Mouse (Mus musculus) liver, embryonic 15.5 days (tissue): ENCODE measurements at regions not wholly inside any gene's neighbourhood (a gene's known extent, or its start where the extent isn't known, plus 50 kb on each side); places are given as distances from the start of the nearest gene placed in this dataset.

ENCODE experiments used
- ATAC-seq: fragments of 200-750 bp; cut with Nextera tagmentation; 2 replicates; pipeline ENCODE4 v1.8.0; 2017; ENCODE audit warnings: moderate number of reproducible peaks, mild to moderate bottlenecking, moderate library complexity; ENCODE audit not compliant: insufficient read depth
- H3K27ac ChIP-seq: fragments of 300-500 bp; sonication (generic); replicated peaks from 2 replicates; pipeline ENCODE4 v1.5.1; 2015; ENCODE audit warnings: mild to moderate bottlenecking, inconsistent platforms
- H3K27me3 ChIP-seq: fragments of 300-500 bp; sonication (generic); 2 replicates; pipeline ENCODE4 v1.6.1; 2015; ENCODE audit warnings: mild to moderate bottlenecking, inconsistent platforms
- H3K36me3 ChIP-seq: fragments of 300-500 bp; sonication (generic); replicated peaks from 2 replicates; pipeline ENCODE4 v1.6.1; 2015; ENCODE audit warnings: moderate library complexity, mild to moderate bottlenecking, inconsistent platforms
- H3K4me1 ChIP-seq: fragments of 300-500 bp; sonication (generic); replicated peaks from 2 replicates; pipeline ENCODE4 v1.6.1; 2015; ENCODE audit warnings: inconsistent platforms
- H3K4me2 ChIP-seq: fragments of 300-500 bp; sonication (generic); 2 replicates; pipeline ENCODE4 v1.6.1; 2015; ENCODE audit warnings: moderate library complexity, mild to moderate bottlenecking, inconsistent platforms
- H3K4me3 ChIP-seq: fragments of 300-500 bp; sonication (generic); replicated peaks from 2 replicates; pipeline ENCODE4 v1.5.1; 2015; ENCODE audit warnings: mild to moderate bottlenecking, inconsistent platforms
- H3K9ac ChIP-seq: fragments of 300-500 bp; sonication (generic); 2 replicates; pipeline ENCODE4 v1.6.1; 2015; ENCODE audit warnings: moderate library complexity, mild to moderate bottlenecking, inconsistent platforms
- H3K9me3 ChIP-seq: fragments of 300-500 bp; sonication (generic); replicated peaks from 2 replicates; pipeline ENCODE4 v1.6.1; 2016; ENCODE audit warnings: inconsistent platforms
- WGBS: fragments of 180-500 bp; shearing (Covaris S2); methylation state at CpG from one replicate; pipeline ENCODE4 v1.1.7; 2015; ENCODE audit warnings: mixed read lengths; ENCODE audit not compliant: insufficient replicate concordance; 5-methylcytosine and 5-hydroxymethylcytosine counted together

GRCm38 (mm10) chr6:143373686-143374273, 206.8 kb downstream of the Etnk1 start:
- no peaks in the 10 kb centered on the region for H3K4me1 ChIP-seq
- H3K9me3 ChIP-seq: no peaks in the 10 kb centered on the region
- no peak overlapping the region for H3K4me3 ChIP-seq
- no peak for ATAC-seq
- no peak overlapping the region for H3K27ac ChIP-seq
- H3K9ac ChIP-seq: no peak overlapping the region
- no peak overlapping the region for H3K4me2 ChIP-seq
- H3K27me3 ChIP-seq: no peaks in the 10 kb centered on the region
- no peaks in the 10 kb centered on the region for H3K36me3 ChIP-seq
- WGBS: 52% methylated on average over 15 of the region's 15 CpGs

DNA sequence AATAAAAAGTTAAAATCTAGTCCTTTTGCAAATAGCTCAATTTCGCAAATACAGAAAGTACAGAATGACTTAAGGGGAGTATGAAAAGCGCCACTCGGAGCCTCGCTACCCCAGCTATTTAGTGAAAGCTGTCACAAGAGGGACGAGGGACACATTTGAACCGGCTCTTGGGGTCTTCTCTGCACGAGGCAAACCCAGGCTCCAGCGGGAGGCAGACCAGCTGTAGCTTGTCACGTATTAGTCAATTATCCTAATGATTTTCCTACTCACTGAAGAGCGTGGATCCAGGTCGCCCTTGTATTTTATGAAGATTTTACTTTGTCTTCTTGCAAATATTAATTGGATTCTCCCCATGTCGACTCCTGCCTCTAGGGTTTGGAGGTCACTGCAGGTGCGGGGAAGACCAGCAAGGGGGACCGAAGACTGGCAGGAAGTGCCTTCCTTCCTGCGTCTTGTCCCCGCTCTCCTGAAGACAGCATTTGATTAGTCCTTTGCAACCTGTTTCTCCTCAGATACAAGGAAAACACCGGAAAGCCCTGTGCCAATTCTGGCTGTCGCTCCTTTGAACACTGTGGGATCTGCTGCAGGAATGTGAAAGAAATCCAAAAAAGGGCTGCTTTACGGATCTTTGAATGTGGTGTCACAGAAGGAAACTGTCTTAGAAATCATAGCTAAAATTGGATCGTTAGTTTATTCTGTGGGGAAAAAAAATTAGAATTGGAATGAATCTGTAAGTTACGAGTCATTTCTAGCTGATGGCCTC, 209.1 kb downstream of the Etnk1 start:
- H3K9ac ChIP-seq: no peak overlapping the region
- H3K4me3 ChIP-seq: no peak overlapping the region
- WGBS: 64% methylated on average over 21 of the region's 21 CpGs
- H3K4me2 ChIP-seq: no peak overlapping the region
- H3K27me3 ChIP-seq: no peaks in the 10 kb centered on the region
- no peak for ATAC-seq
- H3K9me3 ChIP-seq: no peaks in the 10 kb centered on the region
- H3K4me1 ChIP-seq: no peaks in the 10 kb centered on the region
- no peak overlapping the region for H3K27ac ChIP-seq
- H3K36me3 ChIP-seq: no peaks in the 10 kb centered on the region

DNA sequence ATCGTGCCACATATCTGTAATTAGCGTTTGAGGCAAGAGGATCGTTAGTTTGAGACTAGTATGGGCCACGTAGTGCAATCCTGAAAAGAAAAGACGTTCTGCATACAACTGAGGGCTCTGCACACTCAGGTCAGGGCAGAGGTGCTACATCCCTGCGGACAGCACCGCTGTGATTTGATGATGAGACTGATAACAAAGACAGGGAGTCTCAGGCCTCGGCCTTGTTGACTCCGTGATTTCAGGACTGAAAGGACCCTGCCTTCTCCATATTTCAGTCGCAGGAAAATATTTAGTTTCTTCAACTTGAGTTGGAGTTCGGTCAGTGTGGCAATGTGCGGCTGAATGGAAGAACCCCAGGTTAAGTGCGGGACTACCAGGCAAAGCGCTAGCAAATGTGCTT, 210.1 kb downstream of the Etnk1 start:
- Histone ChIP-seq H3K4me2 (no peak overlapping the region), H3K4me1 (no peaks in the 10 kb centered on the region), H3K9me3 (no peaks in the 10 kb centered on the region), H3K4me3 (no peak overlapping the region), H3K27me3 (no peaks in the 10 kb centered on the region), H3K27ac (no peak overlapping the region), H3K36me3 (no peaks in the 10 kb centered on the region), H3K9ac (no peak overlapping the region)
- no peak for ATAC-seq
- WGBS: 76% methylated on average over 14 of the region's 14 CpGs

DNA sequence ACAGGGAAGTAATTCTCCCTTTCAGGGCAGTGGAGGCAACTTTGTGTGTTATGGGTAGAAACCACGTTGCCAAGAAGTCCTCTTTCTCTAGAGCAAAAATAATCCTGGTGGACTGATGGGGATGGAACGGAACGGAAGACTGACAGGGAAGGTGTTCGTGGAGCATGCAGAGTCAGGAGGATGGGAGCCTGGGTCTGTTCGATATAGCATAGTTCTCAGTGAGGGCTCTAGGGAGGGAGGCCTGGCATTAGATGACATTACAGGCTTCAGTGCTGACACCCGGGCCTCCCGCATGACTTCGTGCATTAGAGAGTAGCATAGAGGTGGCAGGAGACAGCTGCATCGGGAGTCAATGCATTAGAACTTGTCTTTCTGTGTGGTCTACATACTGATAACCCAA, 211.1 kb downstream of the Etnk1 start:
- 73% methylated on average over 9 of the region's 9 CpGs for WGBS
- Histone ChIP-seq H3K4me1 (no peaks in the 10 kb centered on the region), H3K27me3 (no peaks in the 10 kb centered on the region), H3K9ac (no peak overlapping the region), H3K36me3 (no peaks in the 10 kb centered on the region), H3K4me3 (no peak overlapping the region), H3K27ac (no peak overlapping the region), H3K9me3 (no peaks in the 10 kb centered on the region), H3K4me2 (no peak overlapping the region)
- no peak for ATAC-seq

DNA sequence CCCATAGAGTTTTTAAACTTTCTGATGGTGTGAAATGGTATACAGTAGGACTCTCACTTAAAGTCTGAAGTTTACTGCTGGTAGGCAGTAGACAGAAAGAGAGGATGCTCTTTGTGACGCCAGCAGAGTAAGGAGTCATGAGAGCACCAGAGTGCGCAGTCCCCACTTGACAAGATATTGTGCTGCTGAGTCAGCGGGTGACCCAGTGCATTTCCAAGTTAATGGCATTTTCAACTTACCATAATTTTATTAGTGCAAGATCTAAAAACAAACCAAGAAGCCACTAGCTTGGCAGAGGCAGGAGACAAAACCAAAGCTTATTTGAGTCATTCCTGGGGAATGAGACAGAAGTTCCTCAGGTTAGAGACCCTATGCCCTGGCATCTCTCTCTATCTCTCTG, 213.5 kb downstream of the Etnk1 start:
- 69% methylated on average over 3 of the region's 3 CpGs for WGBS
- Histone ChIP-seq H3K27ac (no peak overlapping the region), H3K4me1 (no peaks in the 10 kb centered on the region), H3K36me3 (no peaks in the 10 kb centered on the region), H3K4me2 (no peak overlapping the region), H3K9me3 (no peaks in the 10 kb centered on the region), H3K4me3 (no peak overlapping the region), H3K27me3 (no peaks in the 10 kb centered on the region), H3K9ac (no peak overlapping the region)
- ATAC-seq: no peak

DNA sequence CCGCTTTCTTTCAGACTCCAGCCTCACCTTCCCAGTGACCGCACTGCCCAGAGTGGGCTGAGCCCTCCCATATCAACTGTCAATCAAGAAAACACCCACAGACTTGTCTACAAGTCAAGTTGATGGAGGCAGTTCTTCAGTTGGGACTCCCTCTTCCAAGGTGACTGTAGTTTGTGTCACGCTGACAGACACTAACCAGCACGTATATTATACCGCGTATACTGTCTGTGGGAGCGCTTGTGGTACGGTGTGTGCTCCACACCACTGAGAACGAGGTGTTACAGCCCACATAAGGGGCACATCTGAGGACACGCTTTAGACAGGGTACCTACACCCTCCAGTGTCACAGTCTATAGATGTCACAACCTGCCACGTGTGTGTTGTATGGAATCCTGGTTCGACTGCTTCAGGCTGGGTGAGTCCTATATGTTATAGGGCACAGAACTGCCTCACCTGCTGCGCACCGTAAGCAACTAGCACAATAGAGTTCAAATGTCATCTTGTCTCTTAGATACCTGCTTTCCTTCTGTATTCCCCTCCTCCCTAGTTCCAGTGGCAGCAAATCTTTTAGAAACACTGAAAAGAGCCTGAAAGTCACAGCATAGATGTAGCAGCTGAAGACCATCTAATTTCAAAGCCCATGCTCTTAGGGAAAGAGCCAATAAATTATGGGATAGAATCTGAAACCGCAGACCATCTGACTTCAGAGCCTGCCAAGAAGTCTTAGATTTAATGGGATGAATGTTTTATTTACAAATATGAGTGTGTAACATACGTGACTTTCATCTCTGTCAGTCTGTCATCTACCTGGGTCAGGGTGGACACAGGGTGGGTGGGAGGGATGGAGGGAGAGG, 219.8 kb downstream of the Etnk1 start:
- Histone ChIP-seq H3K4me1 (no peaks in the 10 kb centered on the region), H3K27me3 (no peaks in the 10 kb centered on the region), H3K27ac (no peak overlapping the region), H3K4me2 (no peak overlapping the region), H3K9ac (no peak overlapping the region), H3K4me3 (no peak overlapping the region), H3K36me3 (no peaks in the 10 kb centered on the region), H3K9me3 (no peaks in the 10 kb centered on the region)
- ATAC-seq: no peak
- 80% methylated on average over 16 of the region's 16 CpGs for WGBS

DNA sequence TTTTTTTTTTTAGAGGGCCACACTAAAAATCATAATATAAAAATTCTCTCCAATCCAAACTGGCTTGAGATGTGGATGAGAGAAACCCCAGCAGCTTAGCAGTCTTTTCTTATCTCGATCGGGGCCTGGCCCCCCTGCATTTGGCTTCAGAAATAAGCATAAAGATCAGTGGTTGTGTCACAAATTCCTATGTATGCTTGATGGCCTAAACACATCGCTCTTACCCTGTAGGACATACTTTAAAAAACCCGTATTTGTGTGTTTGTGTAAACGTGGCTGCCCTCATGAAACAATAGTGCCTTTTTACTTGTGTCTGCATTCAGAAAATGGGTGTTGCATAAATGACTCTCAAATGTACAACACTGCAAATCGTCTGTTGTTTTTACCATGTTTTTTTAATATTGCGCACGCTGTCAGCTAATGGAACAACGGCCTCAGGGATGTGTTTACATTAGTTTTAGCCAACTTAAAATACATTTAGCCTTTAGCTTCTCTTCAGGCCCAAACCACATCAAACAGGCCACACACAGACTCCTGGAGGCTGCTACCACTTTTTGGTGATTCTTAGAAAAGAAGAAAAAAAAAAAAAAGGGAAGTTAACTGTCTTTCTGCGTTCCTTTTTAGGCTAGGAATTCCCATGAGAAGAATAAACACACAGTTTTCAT, 226.7 kb downstream of the Etnk1 start:
- H3K4me1 ChIP-seq: no peaks in the 10 kb centered on the region
- H3K9me3 ChIP-seq: no peaks in the 10 kb centered on the region
- no peak overlapping the region for H3K4me2 ChIP-seq
- WGBS: 46% methylated on average over 10 of the region's 10 CpGs
- H3K27me3 ChIP-seq: no peaks in the 10 kb centered on the region
- H3K36me3 ChIP-seq: no peaks in the 10 kb centered on the region
- no peak overlapping the region for H3K27ac ChIP-seq
- ATAC-seq: no peak
- H3K9ac ChIP-seq: no peak overlapping the region
- H3K4me3 ChIP-seq: no peak overlapping the region

- Histone ChIP-seq H3K36me3 (no peaks in the 10 kb centered on the region), H3K4me3 (no peak overlapping the region), H3K4me1 (no peaks in the 10 kb centered on the region), H3K9ac (no peak overlapping the region), H3K4me2 (no peak overlapping the region), H3K27me3 (no peaks in the 10 kb centered on the region), H3K9me3 (no peaks in the 10 kb centered on the region), H3K27ac (no peak overlapping the region)
- no peak for ATAC-seq
- WGBS: 65% methylated on average over 15 of the region's 15 CpGs
Observed at GRCm38 (mm10) chr6:143394377-143394776, 227.4 kb downstream of the Etnk1 start.

- H3K9me3 ChIP-seq: no peaks in the 10 kb centered on the region
- no peak overlapping the region for H3K9ac ChIP-seq
- H3K4me2 ChIP-seq: no peak overlapping the region
- H3K36me3 ChIP-seq: no peaks in the 10 kb centered on the region
- WGBS: 55% methylated on average over 8 of the region's 8 CpGs
- no peaks in the 10 kb centered on the region for H3K27me3 ChIP-seq
- ATAC-seq: no peak
- no peaks in the 10 kb centered on the region for H3K4me1 ChIP-seq
- no peak overlapping the region for H3K27ac ChIP-seq
- H3K4me3 ChIP-seq: no peak overlapping the region
Observed at GRCm38 (mm10) chr6:143401436-143401835, 234.4 kb downstream of the Etnk1 start.

- H3K36me3 ChIP-seq: no peaks in the 10 kb centered on the region
- no peak overlapping the region for H3K4me2 ChIP-seq
- no peak overlapping the region for H3K4me3 ChIP-seq
- no peaks in the 10 kb centered on the region for H3K27me3 ChIP-seq
- H3K9me3 ChIP-seq: no peaks in the 10 kb centered on the region
- no peak for ATAC-seq
- H3K9ac ChIP-seq: no peak overlapping the region
- H3K27ac ChIP-seq: no peak overlapping the region
- H3K4me1 ChIP-seq: no peaks in the 10 kb centered on the region
- WGBS: 69% methylated on average over 7 of the region's 7 CpGs
Observed at GRCm38 (mm10) chr6:143401921-143402320, 234.9 kb downstream of the Etnk1 start.

- no peaks in the 10 kb centered on the region for H3K9me3 ChIP-seq
- H3K4me3 ChIP-seq: no peak overlapping the region
- H3K27ac ChIP-seq: no peak overlapping the region
- H3K36me3 ChIP-seq: no peaks in the 10 kb centered on the region
- no peaks in the 10 kb centered on the region for H3K27me3 ChIP-seq
- 56% methylated on average over 7 of the region's 7 CpGs for WGBS
- H3K4me1 ChIP-seq: no peaks in the 10 kb centered on the region
- no peak overlapping the region for H3K9ac ChIP-seq
- ATAC-seq: no peak
- H3K4me2 ChIP-seq: no peak overlapping the region
Observed at GRCm38 (mm10) chr6:143402766-143403165, 235.7 kb downstream of the Etnk1 start.
